Mouse (Mus musculus): ENCODE data around the gene Commd7.
"Not testable (repeated sequence)": the region's sequence is repeated elsewhere in the genome, so short reads cannot be mapped to it uniquely, and the experiment has no call there.

DNA sequence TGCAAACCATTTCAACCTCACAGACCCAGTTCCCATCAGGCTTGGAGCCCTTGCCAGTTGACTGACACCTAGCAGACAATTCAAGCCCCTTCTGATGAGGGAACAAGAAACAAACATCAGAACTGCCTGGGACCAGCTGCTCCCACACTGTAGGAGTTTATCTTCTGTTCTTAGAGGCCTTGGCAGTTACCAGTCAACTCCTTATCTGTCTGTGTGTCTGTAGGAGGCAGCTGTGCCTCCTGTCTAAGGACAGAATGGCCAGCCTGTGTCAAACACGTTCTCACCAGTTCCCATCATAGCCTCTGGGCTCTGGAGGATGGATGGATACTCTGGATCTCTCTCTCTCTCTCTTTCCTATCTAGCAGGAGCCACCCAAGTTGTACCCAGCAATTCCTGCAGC lies 42.8 kb upstream of the Commd7 start:
- not testable (repeated sequence) for TF ChIP-seq CTCF (IDR thresholded peaks at IDR 0.05; ENCODE audit: low read depth, low read length); TAL1 (conservative IDR thresholded peaks at IDR 0.05; ENCODE audit: low read depth, low read length); GATA1 (IDR thresholded peaks at IDR 0.05; ENCODE audit: borderline replicate concordance, low read length)

All from G1E (cell line).